Mouse (Mus musculus) MN1 (cell line): ENCODE measurements around the gene Sec24a.
"Not testable (repeated sequence)": the region's sequence is repeated elsewhere in the genome, so short reads cannot be mapped to it uniquely, and the experiment has no call there.

Experiments used
- DNase-seq: peaks from one replicate; pipeline ENCODE4 v3.0.0-alpha.2; 2016; ENCODE audit warnings: low spot score

Sec24a gene

DNA sequence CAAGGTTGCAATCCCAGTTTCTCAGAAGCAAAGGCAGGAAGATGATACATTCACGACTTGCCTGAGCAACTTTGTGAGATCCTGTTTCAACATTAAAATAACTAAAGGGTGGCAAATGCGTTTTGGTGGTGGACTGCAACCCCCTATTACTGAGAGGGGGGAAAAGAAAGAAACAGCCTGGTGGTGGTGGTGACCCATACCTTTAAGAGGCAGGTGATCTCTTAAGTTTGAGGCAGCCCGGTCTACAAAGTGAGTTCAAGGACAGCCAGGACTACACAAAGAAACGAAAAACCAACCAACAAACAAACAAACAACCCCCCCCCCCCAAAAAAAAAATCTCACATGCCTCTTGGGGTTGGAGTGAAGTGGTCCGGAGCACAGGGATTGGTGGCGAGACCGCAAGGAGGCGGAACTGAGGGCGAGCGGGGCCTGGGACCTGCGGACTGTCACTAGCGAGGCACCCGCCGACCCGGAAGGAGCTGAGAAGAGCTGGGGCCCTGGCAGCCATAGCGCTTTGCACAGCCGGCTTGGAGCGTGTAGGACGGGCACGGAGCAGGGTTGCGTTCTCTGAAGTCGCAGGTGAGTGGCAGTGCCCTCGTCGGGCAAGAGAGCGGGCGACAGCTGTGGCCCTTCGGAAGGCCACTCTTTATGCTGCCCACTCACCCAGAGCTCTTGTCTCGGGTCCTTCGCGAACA lies at the start of gene Sec24a, which contains the start of gene Sar1b:
Gene Sec24a (minus strand): TSS at position 422 of the 695 bp plus-strand sequence.
Gene Sar1b (plus strand): TSS at position 475 of the 695 bp plus-strand sequence.
- peak; percentile 93 for DNase-seq

DNA sequence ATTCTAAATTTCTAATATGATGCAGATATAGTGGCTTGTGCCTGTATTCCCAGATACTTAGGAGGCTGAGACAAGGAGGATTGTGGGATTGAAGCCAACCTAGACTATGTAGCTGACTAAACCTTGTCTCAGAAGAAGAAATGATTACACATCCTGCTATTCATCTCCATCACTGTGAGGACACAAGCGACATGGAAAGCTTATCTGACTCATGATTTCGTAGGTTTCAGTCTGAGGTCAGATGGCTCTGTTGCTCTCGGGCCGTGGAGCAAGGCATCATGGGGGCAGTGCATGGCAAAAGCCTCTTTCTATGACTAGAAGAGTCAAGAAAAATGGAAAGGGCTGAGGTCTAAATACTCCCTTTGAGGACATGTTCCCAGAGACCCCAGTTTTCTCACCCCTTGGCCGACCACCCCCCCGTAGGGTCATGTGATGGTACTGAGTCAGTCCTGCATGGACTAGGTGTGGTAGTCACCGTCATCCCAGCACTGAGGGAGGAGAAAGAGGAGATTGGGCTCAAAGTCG lies 48.6 kb upstream of the Sec24a start:
- no peak for DNase-seq

DNA sequence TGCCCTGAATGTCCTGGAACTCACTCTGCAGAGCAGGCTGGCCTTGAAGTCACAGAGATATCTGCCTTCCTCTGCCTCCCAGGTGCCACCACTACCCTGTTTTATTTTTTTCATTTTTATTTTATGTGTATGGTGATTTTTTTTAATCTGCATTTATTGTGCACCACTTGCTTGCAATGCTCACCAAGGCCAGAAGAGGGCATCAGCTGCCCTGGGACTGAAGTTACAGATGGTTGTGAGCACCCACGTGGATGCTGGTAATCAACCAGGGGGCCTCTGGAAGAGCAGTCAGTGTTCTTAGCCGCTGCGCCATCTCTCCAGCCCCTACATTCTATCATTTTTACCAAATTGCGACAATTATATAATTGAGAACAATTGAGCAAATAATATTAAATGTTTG lies 47.8 kb upstream of the Sec24a start:
- no peak for DNase-seq

DNA sequence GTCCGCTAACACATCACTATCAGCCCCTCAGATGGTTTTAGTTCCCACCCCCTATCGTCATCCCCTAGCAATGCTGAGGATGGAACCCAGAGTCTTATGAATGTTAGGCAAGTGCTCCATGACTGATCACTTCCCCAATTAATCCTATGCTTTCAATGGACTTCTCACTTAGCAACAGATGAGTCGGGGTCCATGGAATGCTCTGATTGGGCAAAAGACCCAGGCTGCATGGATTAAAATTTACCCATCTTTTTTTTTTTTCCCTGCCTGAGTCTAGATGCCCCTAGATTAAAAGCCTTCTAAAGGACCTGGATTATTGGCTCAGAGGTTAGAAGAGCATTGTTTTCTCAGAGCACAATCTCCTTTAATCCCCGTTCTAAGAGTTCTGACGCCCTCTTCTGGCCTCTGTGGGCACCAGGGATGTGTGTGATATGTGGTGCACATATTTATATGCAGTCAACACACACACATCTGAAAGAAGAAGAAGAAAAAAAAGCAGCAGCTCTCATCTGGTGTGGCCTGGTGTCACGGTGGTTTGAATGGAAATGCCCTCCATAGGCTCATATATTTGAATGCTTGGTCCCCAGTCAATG lies 46.3 kb upstream of the Sec24a start:
- DNase-seq = peak; percentile 77

DNA sequence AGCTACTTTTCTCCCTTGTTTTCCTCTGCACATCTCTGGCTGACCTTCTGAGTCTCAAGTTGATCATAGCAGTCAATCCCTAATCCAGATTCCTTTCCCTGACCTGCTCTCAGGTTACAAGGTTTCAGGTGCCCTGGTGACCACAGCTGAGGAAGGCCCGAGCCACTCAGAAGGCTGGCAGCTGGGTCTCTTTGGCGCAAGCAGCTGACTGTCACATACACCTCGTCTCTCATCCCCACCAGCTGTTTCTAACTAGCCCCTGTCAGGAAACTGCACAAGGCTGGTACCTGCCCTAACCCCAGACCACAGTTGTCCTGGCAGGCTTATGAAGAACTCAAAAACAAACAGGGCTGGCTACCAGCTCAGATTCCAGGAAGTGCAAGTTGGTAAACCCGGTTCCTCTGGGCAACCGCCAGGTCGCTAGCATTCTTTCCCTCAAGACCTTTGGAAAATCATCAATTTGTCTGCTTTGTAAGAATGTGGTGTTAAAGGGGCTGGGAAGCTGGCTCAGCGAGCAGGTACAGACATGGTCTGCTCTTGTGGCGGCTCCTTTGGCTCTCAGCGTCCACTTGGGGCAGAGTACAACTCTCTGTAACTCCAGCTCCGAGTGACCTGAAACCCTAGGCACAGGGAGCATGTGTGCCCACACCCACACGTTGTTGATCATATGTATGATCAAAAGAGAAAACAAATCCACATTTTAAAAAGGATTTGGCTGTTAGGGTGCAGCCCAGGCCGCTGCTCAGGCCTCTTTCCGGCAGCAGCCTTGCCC lies 43.9 kb upstream of the Sec24a start:
- no peak for DNase-seq

DNA sequence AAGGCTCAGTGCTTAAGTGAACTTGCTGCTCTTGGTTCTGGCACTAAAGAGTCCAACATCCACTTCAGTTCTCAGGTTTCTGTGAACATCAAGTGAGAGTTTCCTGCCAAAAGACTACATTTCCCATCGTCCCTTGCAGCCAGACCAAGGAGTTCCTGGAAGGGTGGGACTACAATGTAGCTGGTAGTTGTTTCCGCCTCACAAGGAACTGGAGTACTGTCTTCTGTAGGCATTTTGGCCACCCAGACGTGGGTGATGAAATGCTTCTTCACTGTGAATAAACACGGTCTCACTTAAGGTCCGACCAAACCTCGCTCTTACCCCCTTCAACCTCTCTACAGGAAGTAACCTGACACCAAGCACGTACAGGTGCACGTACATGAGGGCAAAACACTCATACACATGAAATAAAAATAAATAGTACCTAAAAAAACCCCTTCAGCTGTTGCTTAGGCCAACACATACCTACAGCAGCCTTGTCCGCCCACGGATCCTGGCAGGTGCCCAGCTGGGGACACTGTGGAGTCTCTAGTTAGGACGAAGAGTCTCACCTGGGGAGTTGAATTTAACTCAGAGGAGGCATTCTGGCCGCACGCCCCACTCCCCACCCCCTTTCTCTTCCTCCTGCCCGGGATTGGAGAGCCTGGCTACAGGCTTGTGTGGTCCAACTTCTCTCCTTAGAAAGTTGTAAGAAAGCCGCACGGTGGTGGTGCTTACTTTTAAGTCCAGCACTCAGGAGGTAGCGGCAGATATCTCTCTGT lies 42.0 kb upstream of the Sec24a start:
- DNase-seq = no peak

DNA sequence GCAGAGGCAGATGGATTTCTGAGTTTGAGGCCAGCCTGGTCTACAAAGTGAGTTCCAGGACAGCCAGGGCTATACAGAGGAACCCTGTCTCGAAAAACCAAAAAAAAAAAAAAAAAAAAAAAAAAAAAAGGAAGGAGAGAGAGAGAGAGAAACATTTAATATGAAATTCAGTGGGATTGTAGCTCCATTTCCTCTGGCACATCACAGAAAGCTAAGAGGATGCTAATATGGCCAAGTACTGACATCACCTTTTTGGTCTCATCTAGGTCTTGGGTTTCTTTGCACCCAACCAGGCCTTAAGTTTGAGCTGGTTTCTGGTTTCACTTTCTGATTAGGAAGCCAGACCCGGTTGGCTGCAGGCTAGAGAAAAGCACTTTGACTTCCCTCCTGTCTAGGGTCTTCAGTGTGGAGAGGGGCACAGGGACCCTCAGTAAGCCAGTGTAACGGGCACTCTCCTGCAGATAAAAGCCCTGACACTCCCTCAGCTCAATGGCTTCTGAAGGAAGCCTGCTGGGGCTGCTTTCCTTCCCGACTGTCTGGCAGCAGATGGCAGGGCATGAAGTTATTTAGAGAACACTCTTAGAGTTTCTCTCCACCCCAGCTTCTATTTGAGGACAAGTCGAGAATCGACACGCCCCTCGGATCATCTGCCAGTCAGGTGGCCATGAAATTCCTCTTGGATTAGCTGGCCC lies 37.3 kb upstream of the Sec24a start:
- no peak for DNase-seq

DNA sequence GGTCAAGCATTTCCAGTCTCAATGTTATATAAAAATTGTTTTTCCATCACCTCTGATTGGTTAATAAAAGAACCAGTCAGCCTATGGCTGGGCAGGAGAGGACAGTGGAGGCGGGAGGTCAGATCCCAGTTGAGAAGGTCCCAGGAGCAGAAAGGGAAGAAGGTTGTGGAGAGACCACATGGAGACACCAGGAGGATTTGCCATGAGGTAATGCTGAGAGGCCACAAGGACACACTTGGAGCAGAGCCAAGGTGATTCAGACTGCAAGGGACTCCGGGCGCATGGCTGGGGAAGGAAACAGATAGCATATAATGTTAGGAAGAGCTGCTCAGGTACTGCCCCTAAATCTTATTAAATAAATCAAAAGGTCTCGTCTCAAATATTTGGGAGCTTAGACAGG lies 32.8 kb upstream of the Sec24a start:
- peak; percentile 87 for DNase-seq

DNA sequence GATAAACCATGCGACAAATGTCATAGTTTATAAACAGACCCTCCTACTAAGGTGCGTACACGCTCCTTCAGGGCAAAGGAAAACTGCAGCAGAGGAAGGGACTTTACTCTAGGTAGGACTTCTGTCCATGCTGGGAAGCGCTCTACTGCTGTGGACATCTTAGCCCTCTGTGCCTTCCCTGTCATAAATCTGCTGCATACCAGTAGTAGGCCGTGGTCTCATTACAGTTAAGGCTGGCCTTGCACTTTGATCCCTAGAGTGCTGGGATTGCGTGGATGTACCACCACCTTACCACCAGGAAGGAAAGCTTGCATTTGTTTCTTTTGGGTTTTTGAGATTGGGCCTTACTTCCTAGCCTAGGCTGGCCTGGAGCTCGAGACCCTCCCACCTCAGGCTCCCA lies 27.2 kb upstream of the Sec24a start:
- no peak for DNase-seq

DNA sequence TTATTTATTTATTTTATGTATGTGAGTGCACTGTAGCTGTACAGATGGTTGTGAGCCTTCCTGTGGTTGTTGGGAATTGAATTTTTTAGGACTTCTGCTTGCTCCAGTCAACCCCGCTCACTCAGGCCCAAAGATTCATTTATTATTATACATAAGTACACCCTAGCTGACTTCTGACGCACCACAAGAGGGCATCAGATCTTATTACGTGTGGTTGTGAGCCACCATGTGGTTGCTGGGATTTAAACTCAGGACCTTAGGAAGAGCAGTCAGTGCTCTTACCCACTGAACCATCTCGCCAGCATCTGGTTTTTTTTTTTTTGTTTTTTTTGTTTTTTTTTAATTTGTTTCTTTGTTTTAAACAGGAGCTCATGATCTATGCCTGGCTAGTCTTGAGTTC lies 26.3 kb upstream of the Sec24a start:
- DNase-seq = not testable (repeated sequence)

DNA sequence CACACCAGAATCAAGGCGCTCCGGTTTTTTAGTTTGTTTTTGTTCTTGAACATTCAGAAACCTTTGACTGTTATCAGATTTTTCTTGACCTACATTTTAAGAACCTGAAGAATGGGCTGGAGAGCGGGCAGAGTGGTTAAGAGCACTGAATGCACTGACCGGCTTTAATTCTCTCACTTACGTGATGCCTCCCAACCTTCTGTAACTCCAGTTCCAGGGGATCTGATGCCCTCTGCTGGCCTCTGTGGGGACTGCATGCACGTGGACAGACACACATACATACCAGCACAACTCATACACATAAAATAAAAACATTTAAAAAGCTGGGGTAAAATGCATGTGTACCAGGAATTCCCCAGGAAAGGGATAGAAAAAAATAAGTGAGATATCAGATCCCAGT lies 22.5 kb upstream of the Sec24a start:
- DNase-seq = no peak

DNA sequence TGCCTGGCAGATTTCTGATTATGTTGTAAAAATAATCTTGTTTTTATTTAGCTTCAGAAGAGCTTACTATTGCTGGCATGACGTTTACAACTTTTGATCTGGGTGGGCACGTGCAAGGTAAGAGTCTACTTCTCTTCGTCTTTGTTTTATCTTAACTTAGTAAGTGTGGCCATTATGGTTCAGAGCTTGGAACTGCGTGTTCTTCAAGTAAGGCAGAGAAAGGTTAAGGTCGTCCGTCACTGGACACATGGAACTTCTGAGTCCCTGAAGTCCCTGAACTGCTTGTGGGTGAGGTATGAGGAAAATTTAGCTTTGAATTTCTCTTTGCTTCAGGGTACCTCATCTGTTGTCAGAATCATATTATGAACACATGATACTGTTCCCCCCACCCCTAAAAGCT lies 19.3 kb upstream of the Sec24a start:
- DNase-seq = no peak

DNA sequence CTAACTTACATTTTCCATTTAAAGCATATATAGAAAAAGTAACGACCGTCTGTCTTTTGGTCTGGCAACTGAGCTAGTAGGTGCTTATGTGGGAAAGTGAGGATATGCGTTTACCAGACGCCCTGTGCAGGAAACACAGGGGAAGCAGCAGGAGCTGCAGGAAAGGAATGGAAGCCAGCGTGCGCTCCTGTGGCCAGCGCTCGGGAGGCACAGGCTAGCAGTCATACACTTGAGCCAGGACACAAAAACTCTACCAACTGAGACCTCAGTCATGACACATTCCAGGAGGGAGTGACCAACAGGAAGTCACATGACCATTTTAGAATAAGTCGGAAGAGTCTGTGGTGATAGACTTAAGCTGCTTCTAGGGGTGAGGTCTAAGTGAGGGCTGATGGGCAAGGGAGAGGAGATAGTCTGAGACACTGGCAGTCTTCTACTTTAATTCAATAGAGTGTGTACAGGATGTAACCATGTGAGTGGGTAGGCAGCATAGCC lies 17.4 kb upstream of the Sec24a start:
- DNase-seq = no peak

DNA sequence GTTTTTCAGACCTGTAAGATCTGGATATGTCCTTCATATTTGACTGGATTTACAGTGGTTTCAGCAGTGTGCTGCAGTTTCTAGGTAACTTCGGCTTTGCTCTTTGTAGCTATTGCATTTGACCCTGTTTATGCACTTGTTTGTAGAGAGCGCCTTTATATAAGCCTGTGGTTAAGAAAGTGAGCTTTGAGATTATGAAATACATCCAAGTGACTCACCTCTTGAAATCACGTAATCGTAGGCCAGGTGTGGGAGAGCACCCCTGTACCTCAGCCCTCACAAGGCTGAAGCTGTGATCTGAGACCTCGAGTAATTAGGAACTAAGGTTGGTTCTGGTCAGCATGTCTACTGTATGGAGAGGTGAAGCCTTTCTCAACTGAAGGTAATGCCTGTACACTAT lies 14.0 kb upstream of the Sec24a start:
- DNase-seq = no peak

DNA sequence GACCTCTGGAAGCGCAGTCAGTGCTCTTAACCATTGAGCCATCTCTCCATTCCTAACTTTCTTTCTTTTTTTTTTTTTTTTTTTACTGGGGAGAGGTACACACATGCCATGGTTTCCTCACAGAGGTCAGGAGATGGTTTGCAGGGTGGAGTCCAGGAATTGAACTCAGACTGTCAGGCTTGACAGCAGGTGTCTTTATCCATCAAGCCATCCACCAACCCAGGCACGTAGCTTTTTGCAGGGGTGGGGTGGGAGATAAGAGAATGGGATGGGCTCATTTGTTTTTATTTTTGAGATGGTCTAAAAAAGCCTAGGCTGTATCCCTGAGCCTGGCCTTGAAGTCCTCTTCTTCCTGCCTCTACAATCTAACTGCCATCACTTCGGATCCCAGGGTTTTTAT lies 12.1 kb upstream of the Sec24a start:
- DNase-seq = no peak

DNA sequence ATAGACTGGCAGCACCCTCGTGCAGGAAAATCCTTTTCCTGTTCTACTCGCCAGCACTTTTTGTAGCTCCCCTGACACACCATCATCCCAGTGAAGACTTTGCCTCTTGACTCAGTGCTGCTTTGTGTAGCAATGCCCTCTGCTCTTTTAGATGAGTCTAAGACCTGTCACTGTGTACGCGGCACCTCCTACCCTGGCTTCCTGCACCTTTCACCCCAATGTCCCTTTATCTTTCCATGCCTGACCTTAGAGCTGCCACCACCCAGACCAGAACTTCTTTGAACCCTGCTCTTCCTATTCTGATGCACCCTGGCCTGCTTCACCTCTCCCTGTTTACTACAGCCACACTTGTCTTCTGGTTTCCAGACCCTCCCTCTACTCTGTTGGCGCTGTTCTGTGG lies 4.9 kb upstream of the Sec24a start:
- DNase-seq = no peak

DNA sequence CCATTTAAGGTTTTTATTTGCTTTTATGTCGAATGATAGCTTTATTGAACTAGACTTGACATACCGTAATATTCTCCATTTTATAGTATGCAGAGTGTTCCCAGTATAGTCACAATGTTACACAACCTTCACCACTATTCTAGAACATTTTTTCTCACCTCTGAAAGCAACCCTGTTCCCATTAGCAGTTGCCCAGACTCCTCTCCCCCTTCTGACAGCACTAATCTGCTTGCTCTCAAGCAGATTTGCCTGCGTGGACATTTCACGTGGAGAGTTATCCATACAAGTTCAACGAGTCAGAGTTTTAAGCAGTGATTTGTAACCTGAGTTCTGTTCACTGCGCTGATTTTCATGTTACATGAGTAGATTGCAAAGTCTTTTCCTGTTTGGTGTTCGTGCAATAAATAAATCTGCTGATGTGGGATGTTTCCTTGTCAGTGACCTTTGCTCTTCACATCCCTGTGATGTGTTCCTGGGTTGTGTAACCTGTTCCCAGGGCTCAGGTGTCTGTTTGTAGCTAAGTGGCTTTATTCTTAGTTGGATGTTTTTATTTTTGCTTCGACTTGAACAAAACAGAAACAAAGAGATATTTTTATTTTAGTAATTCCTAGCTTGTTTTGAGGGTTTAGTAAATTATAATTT lies 4.3 kb upstream of the Sec24a start:
- DNase-seq = no peak

DNA sequence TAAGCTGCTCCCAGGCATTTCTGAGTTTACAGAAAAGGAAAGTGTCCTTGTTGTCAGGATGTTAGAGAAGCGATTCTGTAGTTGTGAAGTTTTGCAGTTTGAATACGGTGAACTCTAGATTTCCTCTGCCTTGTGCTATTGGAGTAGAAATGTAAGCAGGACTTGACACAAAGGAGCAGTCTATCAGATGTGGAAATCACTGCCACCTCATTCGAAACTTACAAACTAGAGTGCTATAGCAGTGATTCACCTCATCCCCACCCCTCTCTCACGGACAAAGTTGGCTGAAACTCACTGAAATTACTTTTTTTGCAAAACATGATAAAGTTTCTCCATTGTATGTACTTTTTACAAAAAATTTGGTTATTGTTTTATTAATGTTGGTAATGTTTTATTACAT lies 1.4 kb upstream of the Sec24a start:
- DNase-seq = no peak

DNA sequence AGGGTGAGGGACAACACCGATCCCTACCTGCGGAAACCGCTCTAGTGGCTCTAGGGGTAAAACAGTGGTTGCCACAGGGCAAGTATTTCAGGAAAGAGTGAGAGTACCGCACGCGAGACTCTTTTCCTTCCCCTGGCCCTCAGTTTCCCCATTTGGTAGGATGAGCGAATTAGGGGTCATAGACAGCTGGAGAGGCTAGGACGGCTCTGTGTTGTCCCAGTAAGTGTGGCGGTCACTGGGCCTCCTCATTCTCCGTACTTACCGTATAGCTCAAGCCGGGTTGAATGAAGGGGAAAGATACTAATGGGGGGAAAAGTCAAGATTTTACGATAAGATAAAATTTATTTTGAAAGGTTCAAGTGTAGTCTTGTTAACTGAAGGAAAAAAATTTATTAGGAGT lies 521 bp upstream of the Sec24a start:
- no peak for DNase-seq

DNA sequence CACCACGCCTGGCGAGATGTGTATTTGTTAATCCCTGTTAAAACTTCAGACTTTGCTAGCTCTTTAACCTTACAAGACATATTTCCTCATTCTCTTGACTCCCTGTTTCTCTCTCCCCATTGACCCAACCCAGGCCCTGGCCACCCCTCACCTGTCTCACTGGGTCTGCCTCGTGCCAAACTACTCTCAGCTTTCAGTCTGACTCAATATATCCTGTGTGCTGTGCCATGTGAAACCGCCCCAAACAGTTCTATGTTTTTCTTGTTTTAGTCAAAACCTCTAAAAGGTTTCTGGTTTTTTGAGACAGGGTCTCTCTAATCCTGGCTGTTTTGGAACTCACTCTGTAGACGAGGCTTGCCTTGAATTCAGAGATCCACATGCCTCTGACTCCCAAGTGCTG lies 2.2 kb downstream of the Sec24a start:
- no peak for DNase-seq
